Mouse (Mus musculus) liver, adult 2 months (tissue): Measurements from ENCODE around the gene Iars. TPM values are rescaled to one million over a fixed set of nuclear protein-coding genes. Genes with fewer than 3 reads are reported as not detected.

ENCODE experiments used
- DNase-seq: peaks from one replicate; pipeline ENCODE4 v3.0.0-alpha.2; 2011; ENCODE audit warnings: low read depth, low spot score; ENCODE audit errors: extremely low read depth
- H3K27ac ChIP-seq: fragments of 200-500 bp; replicated peaks from 2 replicates; pipeline ENCODE4 v1.5.1; 2012; ENCODE audit warnings: low read depth, mild to moderate bottlenecking, control low read depth, inconsistent platforms, low read length; ENCODE audit not compliant: insufficient read depth
- H3K27me3 ChIP-seq: fragments of 200-500 bp; 2 replicates; pipeline ENCODE4 v1.6.1; 2012; ENCODE audit warnings: mild to moderate bottlenecking, moderate library complexity, low read length, inconsistent platforms; ENCODE audit not compliant: control insufficient read depth, insufficient read depth
- H3K36me3 ChIP-seq: fragments of 200-500 bp; 2 replicates; pipeline ENCODE4 v1.6.1; 2012; ENCODE audit warnings: low read length, inconsistent platforms; ENCODE audit not compliant: control insufficient read depth, insufficient read depth
- H3K4me1 ChIP-seq: fragments of 200-500 bp; 2 replicates; pipeline ENCODE4 v1.6.1; 2011; ENCODE audit warnings: low read length; ENCODE audit not compliant: control insufficient read depth, insufficient read depth
- H3K4me3 ChIP-seq: fragments of 200-500 bp; 2 replicates; pipeline ENCODE4 v1.5.1; 2011; ENCODE audit warnings: low read depth, mild to moderate bottlenecking, control low read depth, low read length, moderate library complexity; ENCODE audit not compliant: insufficient read depth
- H3K79me2 ChIP-seq: fragments of 200-500 bp; 2 replicates; pipeline ENCODE4 v1.6.1; 2012; ENCODE audit warnings: inconsistent platforms, mild to moderate bottlenecking, low read length, moderate library complexity; ENCODE audit not compliant: control insufficient read depth, insufficient read depth
- H3K9ac ChIP-seq: fragments of 200-500 bp; 2 replicates; pipeline ENCODE4 v1.6.1; 2012; ENCODE audit warnings: low read depth, mild to moderate bottlenecking, control low read depth, inconsistent platforms, low read length
- CTCF ChIP-seq: fragments of 200-500 bp; IDR thresholded peaks from 2 replicates; pipeline ENCODE4 v1.5.1; 2011; ENCODE audit warnings: low read depth, low read length, control low read depth
- POLR2A ChIP-seq: fragments of 200-500 bp; IDR thresholded peaks from 2 replicates; pipeline ENCODE4 v1.6.1; 2011; ENCODE audit warnings: low read length, control low read depth; ENCODE audit not compliant: insufficient read depth; ENCODE audit errors: extremely low read depth
- WGBS: fragments of 180-500 bp; shearing (Covaris S2); methylation state at CpG from one replicate; pipeline ENCODE4 v1.1.7; 2018; 5-methylcytosine and 5-hydroxymethylcytosine counted together
- polyA plus RNA-seq: library from polyadenylated mRNA; depleted of rRNA; stranded (reverse); fragments of >200 nt; gene quantifications from 2 replicates; pipeline ENCODE4 v1.2.3, GENCODE M21; 2012
- total RNA-seq: library from RNA; depleted of rRNA; stranded (reverse); fragments of >200 nt; gene quantifications from 2 replicates; pipeline ENCODE4 v1.2.3, GENCODE M21; 2014

The Iars gene
- total and polyA plus RNA-seq, 2 experiments = 13.5 to 15.9 TPM

DNA sequence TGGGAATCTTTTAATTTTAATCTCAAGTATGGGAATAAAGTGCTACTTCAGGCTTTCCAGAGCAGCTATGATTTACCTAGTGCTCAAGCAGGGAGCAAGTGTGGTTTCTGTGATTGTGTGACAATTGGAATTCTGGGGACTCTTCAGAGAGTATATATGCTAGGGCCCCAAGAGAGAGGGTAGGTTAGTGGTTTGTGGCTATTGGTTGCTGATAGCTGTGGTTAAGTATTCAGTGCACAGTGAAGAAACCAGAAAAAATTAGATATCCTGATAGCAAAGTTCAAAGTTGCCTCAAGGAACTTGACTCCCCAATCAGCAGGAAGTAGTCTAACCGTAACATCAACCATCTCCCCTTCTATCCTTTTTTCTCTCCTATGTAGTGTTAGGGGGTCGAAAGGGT is 4.1 kb upstream of the Iars start:
- peaks cover 3% of the 10 kb centered on the region; the same call in 1 of the 2 replicates for H3K79me2 ChIP-seq
- peaks cover 1% of the 10 kb centered on the region; the same call in 1 of the 2 replicates for H3K4me1 ChIP-seq
- TF ChIP-seq CTCF (no peak), POLR2A (no peak)
- H3K27me3 ChIP-seq = no peaks in the 10 kb centered on the region
- DNase-seq = no peak
- 89% methylated on average over 2 of the region's 2 CpGs for WGBS
- peaks cover 35% of the 10 kb centered on the region for H3K36me3 ChIP-seq
- H3K27ac ChIP-seq = no peak overlapping the region
- H3K9ac ChIP-seq = no peak overlapping the region
- no peak overlapping the region for H3K4me3 ChIP-seq

DNA sequence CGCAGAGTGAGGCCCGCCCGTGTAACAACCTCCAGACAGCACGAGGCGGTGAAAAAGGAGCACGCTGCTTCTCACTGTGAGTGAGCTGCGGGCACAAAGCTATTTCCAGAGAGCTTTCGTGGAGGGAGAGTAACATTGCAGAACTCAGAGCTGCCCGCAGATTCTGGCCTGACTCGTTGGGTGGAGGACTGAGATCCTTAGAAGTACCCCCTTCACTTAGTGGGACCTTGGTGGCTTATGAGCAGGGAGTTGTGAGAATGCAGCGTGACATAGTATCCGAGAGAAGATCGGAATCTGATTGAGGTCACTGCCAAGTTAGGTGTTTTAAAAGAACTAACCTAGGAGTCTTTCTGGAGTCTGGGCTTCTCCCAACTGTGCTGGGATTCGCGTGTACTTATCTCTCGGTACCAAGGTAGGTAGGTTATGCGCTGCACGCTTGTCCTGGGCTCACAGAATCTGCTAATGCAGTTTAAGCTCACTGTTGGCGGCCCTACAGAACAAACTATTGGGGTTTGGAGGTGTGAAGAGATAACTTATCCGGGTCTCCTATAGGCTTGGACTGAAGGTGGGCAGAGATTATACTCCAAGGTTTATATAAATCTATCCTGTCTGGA is 440 bp downstream of the Iars start:
- Histone ChIP-seq H3K4me3 (peak overlapping the region; percentile 75), H3K27me3 (no peaks in the 10 kb centered on the region), H3K4me1 (peaks cover 4% of the 10 kb centered on the region; the same call in 1 of the 2 replicates), H3K9ac (peak overlapping the region; percentile 70), H3K27ac (peak overlapping the region; percentile 29), H3K36me3 (peaks cover 11% of the 10 kb centered on the region), H3K79me2 (peaks cover 15% of the 10 kb centered on the region; the same call in 1 of the 2 replicates)
- peak; percentile 44 for DNase-seq
- no peak for TF ChIP-seq CTCF
- TF ChIP-seq POLR2A = no peak
- WGBS = under 1% methylated on average over 20 of the region's 20 CpGs

DNA sequence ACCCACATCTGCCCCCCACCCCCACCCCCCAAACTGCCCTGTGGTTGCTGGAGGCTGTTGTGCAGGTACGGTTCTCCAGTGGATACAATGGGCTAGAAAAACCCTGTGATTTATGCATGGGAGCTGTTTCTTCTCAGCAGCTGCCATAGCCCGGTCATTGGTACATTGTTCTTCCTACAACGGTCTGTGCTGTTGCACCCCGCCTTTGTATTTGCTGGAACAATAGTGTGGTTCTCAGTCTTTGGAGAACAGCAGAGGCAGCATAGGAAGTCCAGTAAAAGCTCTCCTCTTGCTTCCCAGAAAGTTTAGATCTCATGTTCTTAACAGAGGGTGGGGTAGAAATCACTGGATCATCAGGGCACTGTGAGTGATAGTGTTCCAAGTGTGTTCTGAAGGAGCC is 2.4 kb downstream of the Iars start:
- Histone ChIP-seq H3K4me3 (no peak overlapping the region), H3K27me3 (no peaks in the 10 kb centered on the region), H3K79me2 (peaks cover 15% of the 10 kb centered on the region; the same call in 1 of the 2 replicates), H3K27ac (no peak overlapping the region), H3K36me3 (peaks cover 13% of the 10 kb centered on the region), H3K9ac (no peak overlapping the region), H3K4me1 (peaks cover 4% of the 10 kb centered on the region; the same call in 1 of the 2 replicates)
- 81% methylated on average over 4 of the region's 4 CpGs for WGBS
- DNase-seq = no peak
- TF ChIP-seq CTCF (no peak), POLR2A (no peak)

DNA sequence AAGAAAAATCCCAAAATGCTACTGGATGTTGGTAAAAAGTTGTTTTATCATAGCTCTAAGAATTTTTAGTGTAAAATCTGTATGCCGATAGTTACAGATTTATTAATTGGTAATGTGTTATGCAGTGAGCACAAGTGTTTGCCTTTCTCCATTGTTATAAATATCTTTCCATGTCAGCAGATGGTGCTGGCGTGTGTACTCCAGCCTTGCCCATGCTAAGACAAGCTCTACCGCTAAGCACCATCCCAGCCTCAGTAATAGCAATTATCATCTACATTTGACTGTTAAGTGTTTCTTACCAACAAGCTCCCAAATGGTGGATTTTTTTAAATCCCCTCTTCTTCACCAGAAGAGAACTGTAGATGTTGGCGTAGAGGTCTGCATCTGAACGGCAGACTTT is 9.2 kb downstream of the Iars start:
- no peak for DNase-seq
- 99% methylated on average over 5 of the region's 5 CpGs for WGBS
- H3K4me3 ChIP-seq = no peak overlapping the region
- TF ChIP-seq POLR2A (no peak), CTCF (no peak)
- H3K9ac ChIP-seq = no peak overlapping the region
- H3K27ac ChIP-seq = no peak overlapping the region
- H3K36me3 ChIP-seq = peaks cover 41% of the 10 kb centered on the region
- H3K4me1 ChIP-seq = no peaks in the 10 kb centered on the region
- H3K27me3 ChIP-seq = no peaks in the 10 kb centered on the region
- H3K79me2 ChIP-seq = no peaks in the 10 kb centered on the region; the same call in 1 of the 2 replicates

DNA sequence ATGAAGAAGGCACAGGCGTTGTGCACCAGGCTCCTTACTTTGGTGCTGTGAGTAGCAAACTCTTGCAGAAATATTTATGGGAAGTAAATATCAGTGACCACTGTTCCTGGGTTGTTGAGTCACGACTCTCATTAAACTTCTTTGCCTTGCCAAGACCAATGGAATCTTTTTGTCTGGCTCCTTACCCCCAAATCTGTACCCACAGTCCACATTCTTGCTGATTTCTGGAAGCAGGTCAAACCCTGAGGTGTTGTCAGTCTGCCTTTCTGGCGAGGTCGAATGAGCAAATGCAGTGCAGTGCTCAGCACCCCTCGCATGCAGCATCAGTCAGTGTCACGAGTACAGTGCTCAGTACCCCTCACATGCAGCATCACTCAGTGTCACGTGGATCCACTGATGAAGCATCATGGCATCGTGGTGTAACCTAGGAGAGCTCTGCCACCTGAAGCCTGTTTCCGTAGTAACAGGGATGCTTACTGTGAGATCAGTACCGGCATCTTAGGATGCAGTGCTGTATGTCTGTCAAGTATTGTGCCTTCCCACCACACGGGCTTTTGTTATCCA is 21.4 kb downstream of the Iars start:
- Histone ChIP-seq H3K4me3 (no peak overlapping the region), H3K4me1 (no peaks in the 10 kb centered on the region), H3K27me3 (no peaks in the 10 kb centered on the region), H3K9ac (no peak overlapping the region), H3K27ac (no peak overlapping the region), H3K79me2 (no peaks in the 10 kb centered on the region), H3K36me3 (peaks cover 44% of the 10 kb centered on the region)
- 93% methylated on average over 11 of the region's 11 CpGs for WGBS
- TF ChIP-seq CTCF (no peak), POLR2A (no peak)
- no peak for DNase-seq
